Mouse (Mus musculus) bone marrow macrophage, adult 2 months (primary cell): Measurements from ENCODE around the gene Olfr24.

ENCODE experiments used
- CTCF ChIP-seq: IDR thresholded peaks from 2 replicates; pipeline ENCODE4 v1.5.1; 2012; ENCODE audit warnings: low read depth, mild to moderate bottlenecking, low read length, moderate library complexity
- POLR2A ChIP-seq: IDR thresholded peaks from 2 replicates; pipeline ENCODE4 v1.6.1; 2012; ENCODE audit warnings: mild to moderate bottlenecking, low read depth, low read length, borderline replicate concordance

DNA sequence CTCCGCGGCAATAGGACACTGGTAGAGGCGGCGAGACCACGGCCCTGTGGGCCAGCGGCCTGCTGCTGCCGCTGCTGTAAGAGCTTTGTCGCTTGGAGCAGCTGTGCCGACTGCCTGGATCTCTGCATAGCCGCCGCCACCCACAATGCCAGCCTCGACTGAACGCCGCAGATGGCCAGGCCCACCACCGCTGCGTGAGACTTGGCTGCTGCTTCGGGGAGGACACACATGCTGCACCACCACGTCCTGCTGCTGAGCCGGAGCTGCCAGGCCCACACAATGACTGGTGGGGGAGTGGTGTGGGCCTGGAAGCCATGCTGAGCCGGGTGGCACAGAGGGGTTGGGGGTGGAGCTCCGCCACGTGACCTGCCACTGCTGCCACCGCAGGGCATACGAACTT is 15.7 kb upstream of the Olfr24 start:
- TF ChIP-seq POLR2A (no peak), CTCF (no peak)
